ENCODE assay signal across 8 mouse cellular contexts in genomic region chr13:19438040-19438439, GRCm38 (mm10). TPM values are rescaled to one million over a fixed set of nuclear protein-coding genes. Genes with fewer than 3 reads are reported as not detected.
DNase-seq lines count a peak whose midpoint lies in the region; ATAC-seq lines count a peak whose summit lies in the region.

No protein-coding gene starts in this region.

- H3K4me1 ChIP-seq in midbrain, embryonic 11.5 days (ENCODE audit: control insufficient read depth, insufficient read depth, low read length) = no peaks in the 10 kb centered on the region

- peak; percentile 12 for DNase-seq in embryo, embryonic 10.5 days (ENCODE audit: low spot score)
- no peak for DNase-seq in embryo, embryonic 10 days (ENCODE audit: low spot score)
- peak; percentile 7 for DNase-seq in lung, postnatal 36 days
- no peak for DNase-seq in lung, postnatal 10 days
- DNase-seq in cerebellum, postnatal 36 days = peak; percentile 17 to 38
- DNase-seq in midbrain, embryonic 11.5 days (ENCODE audit: low spot score, missing footprints) = peak; percentile 88
- no peak for DNase-seq in heart, postnatal 4 days
- no peak for DNase-seq in gastrocnemius, adult 18-20 months (ENCODE audit: low spot score)

- H3K9ac ChIP-seq in midbrain, embryonic 11.5 days (ENCODE audit: low read length) = no peak overlapping the region

- no peaks in the 10 kb centered on the region for H3K27me3 ChIP-seq in midbrain, embryonic 11.5 days (ENCODE audit: control insufficient read depth, insufficient read depth, low read length)

- H3K27ac ChIP-seq in midbrain, embryonic 11.5 days (ENCODE audit: low read depth, low read length) = no peak overlapping the region

- H3K4me2 ChIP-seq in midbrain, embryonic 11.5 days = no peak overlapping the region

- no peak overlapping the region for H3K4me3 ChIP-seq in midbrain, embryonic 11.5 days (ENCODE audit: low read depth, low read length)

- WGBS in midbrain, embryonic 11.5 days = 73% methylated on average over 10 of the region's 10 CpGs

- H3K9me3 ChIP-seq in midbrain, embryonic 11.5 days (ENCODE audit: control insufficient read depth, low read length) = no peaks in the 10 kb centered on the region

- no peaks in the 10 kb centered on the region for H3K36me3 ChIP-seq in midbrain, embryonic 11.5 days (ENCODE audit: control insufficient read depth, insufficient read depth, low read length)

- peak; percentile 35; the same call in 1 of the 2 replicates for ATAC-seq in midbrain, embryonic 11.5 days (ENCODE audit: low FRiP score)

RNA-seq across cellular contexts. Expression of gene Stard3nl, which starts 42.4 kb away (rescaled TPM):
- polyA plus RNA-seq in midbrain, embryonic 11.5 days (2014; fragmentation: Nextera tagmentation; extraction: Ambion mirVana) = 133 and 135 TPM in 2 replicates
- total RNA-seq in heart, postnatal 4 days (2021) = 10 to 100 TPM; 27.7 to 29.6 TPM
- total RNA-seq in gastrocnemius, adult 18-20 months (2021) = 1 to 10 TPM; 5.8 to 6.6 TPM

Comparison
In these comparisons a context has a peak if more than half of its experiments do, and no peak if none do; other contexts are left out.
1. DNase-seq: peak in embryo, embryonic 10.5 days (single experiment), lung, postnatal 36 days (single experiment), cerebellum, postnatal 36 days (2 of 2) and midbrain, embryonic 11.5 days (single experiment); none in embryo, embryonic 10 days (single experiment), lung, postnatal 10 days (single experiment), heart, postnatal 4 days (single experiment) and gastrocnemius, adult 18-20 months (single experiment).